Mouse (Mus musculus): ENCODE results near the gene Tbc1d17.

- TF ChIP-seq CTCF (IDR thresholded peaks at IDR 0.05; ENCODE audit: extremely low read depth, insufficient read depth, low read length) (no peak), POLR2A (IDR thresholded peaks at IDR 0.05; ENCODE audit: extremely low read depth, insufficient read depth, low read length) (no peak)
Observed at GRCm38 (mm10) chr7:44828706-44829105, 20.2 kb downstream of the Tbc1d17 start.

All from cortical plate, adult 2 months (tissue).